Mouse (Mus musculus) heart, adult 2 months (tissue): ENCODE measurements at regions not wholly inside any gene's neighbourhood (a gene's known extent, or its start where the extent isn't known, plus 50 kb on each side); places are given as distances from the start of the nearest gene placed in this dataset.

Experiments
- CTCF ChIP-seq: fragments of 200-600 bp; IDR thresholded peaks from 2 replicates; pipeline ENCODE4 v1.8.1; 2022; ENCODE audit warnings: antibody characterized with exemption, mild to moderate bottlenecking, moderate library complexity
- POLR2A ChIP-seq: fragments of 200-500 bp; IDR thresholded peaks from 2 replicates; pipeline ENCODE4 v1.6.1; 2011; ENCODE audit warnings: mild to moderate bottlenecking, low read depth, low read length, control low read depth; ENCODE audit not compliant: insufficient read depth

GRCm38 (mm10) chr2:75462030-75462671, 196.9 kb upstream of the Hnrnpa3 start:
- no peak for TF ChIP-seq CTCF
- no peak for TF ChIP-seq POLR2A
